Mouse (Mus musculus) neural tube, embryonic 13.5 days (tissue): ENCODE data around the gene Gm9774. TPM values are rescaled to one million over a fixed set of nuclear protein-coding genes. Genes with fewer than 3 reads are reported as not detected.

Source experiments
- polyA plus RNA-seq: library from polyadenylated mRNA; unstranded; fragments of >200 nt; fragmentation: Nextera tagmentation; extraction: Ambion mirVana; gene quantifications from 2 replicates; pipeline ENCODE4 v1.2.1, GENCODE M21; 2015

Gm9774 gene
- polyA plus RNA-seq, 1 experiment from 2014 or later: 9.7 TPM

Other genes with a start within 250 kb of the Gm9774 start
- gene Sprr2a1, start 213.6 kb downstream of the Gm9774 start, polyA plus RNA-seq: not detected in 2 replicates
- not detected in 2 replicates for gene Sprr2a2, start 213.5 kb downstream of the Gm9774 start, polyA plus RNA-seq
- gene Sprr2a3, start 144.0 kb downstream of the Gm9774 start, polyA plus RNA-seq: not detected in 2 replicates
- not detected in 2 replicates for gene Sprr2b, start 112.8 kb downstream of the Gm9774 start, polyA plus RNA-seq
- gene Sprr2d, start 90.3 kb downstream of the Gm9774 start, polyA plus RNA-seq: not detected in 2 replicates
- not detected in 2 replicates for gene Sprr2e, start 77.3 kb downstream of the Gm9774 start, polyA plus RNA-seq
- not detected in 2 replicates for gene Sprr2f, start 64.2 kb downstream of the Gm9774 start, polyA plus RNA-seq
- gene Sprr2h, start 43.7 kb downstream of the Gm9774 start, polyA plus RNA-seq: not detected in 2 replicates
- gene Sprr2i, start 21.4 kb downstream of the Gm9774 start, polyA plus RNA-seq: not detected in 2 replicates
- not detected in 2 replicates for gene Sprr2j-ps, start 11.3 kb downstream of the Gm9774 start, polyA plus RNA-seq
- gene Sprr2k, start 3.2 kb upstream of the Gm9774 start, polyA plus RNA-seq: not detected in 2 replicates
- not detected in 2 replicates for gene Sprr1b, start 9.4 kb upstream of the Gm9774 start, polyA plus RNA-seq
- not detected in 2 replicates for gene Sprr3, start 29.3 kb upstream of the Gm9774 start, polyA plus RNA-seq
- not detected in 2 replicates for gene Sprr1a, start 56.5 kb upstream of the Gm9774 start, polyA plus RNA-seq
- not detected in 2 replicates for gene Sprr4, start 71.1 kb upstream of the Gm9774 start, polyA plus RNA-seq
- not detected in 2 replicates for gene 2310046K23Rik, start 105.1 kb upstream of the Gm9774 start, polyA plus RNA-seq
- gene Ivl, start 144.3 kb upstream of the Gm9774 start, polyA plus RNA-seq: not detected in 2 replicates
- gene Smcp, start 159.6 kb upstream of the Gm9774 start, polyA plus RNA-seq: not detected in 2 replicates
- gene 2210017I01Rik, start 178.1 kb upstream of the Gm9774 start, polyA plus RNA-seq: not detected in 2 replicates
- not detected in 2 replicates for gene Lce6a, start 192.2 kb upstream of the Gm9774 start, polyA plus RNA-seq
- gene Lce1a1, start 218.9 kb upstream of the Gm9774 start, polyA plus RNA-seq: not detected in 2 replicates
- gene Lce1b, start 227.5 kb upstream of the Gm9774 start, polyA plus RNA-seq: not detected in 2 replicates
- not detected in 2 replicates for gene Lce1a2, start 240.9 kb upstream of the Gm9774 start, polyA plus RNA-seq
- not detected in 2 replicates for gene Lce1c, start 249.8 kb upstream of the Gm9774 start, polyA plus RNA-seq